Mouse (Mus musculus) myocyte (in vitro differentiated cells): ENCODE measurements around the gene Cd7. TPM values are rescaled to one million over a fixed set of nuclear protein-coding genes. Genes with fewer than 3 reads are reported as not detected.
A peak's percentile ranks its signal among the peaks of the same experiment; 100 is the strongest.
"Not testable (repeated sequence)": the region's sequence is repeated elsewhere in the genome, so short reads cannot be mapped to it uniquely, and the experiment has no call there.

Experiments used
- H3K27me3 ChIP-seq: one replicate; pipeline ENCODE4 v1.6.1; 2011; ENCODE audit not compliant: control insufficient read depth, insufficient read depth, insufficient read length
- H3K36me3 ChIP-seq: one replicate; pipeline ENCODE4 v1.6.1; 2011; ENCODE audit not compliant: control insufficient read depth, insufficient read depth
- H3K4me2 ChIP-seq: one replicate; pipeline ENCODE4 v1.6.1; 2011; ENCODE audit warnings: low read depth, control low read depth
- H3K4me3 ChIP-seq: one replicate; pipeline ENCODE4 v1.5.1; 2011; ENCODE audit warnings: mild to moderate bottlenecking, control low read depth, moderate library complexity
- H3K79me2 ChIP-seq: one replicate; pipeline ENCODE4 v1.6.1; 2011; ENCODE audit not compliant: control insufficient read depth, insufficient read depth
- H3ac ChIP-seq: one replicate; pipeline ENCODE4 v1.6.1; 2011; ENCODE audit not compliant: control insufficient read depth, insufficient read length
- CEBPB ChIP-seq: IDR thresholded peaks from 2 replicates; pipeline ENCODE4 v1.6.1; 2011; ENCODE audit warnings: mild to moderate bottlenecking, moderate library complexity; ENCODE audit not compliant: poor library complexity, insufficient read depth, severe bottlenecking
- E2F4 ChIP-seq: IDR thresholded peaks from one replicate; pipeline ENCODE4 v1.6.1; 2011; ENCODE audit warnings: mild to moderate bottlenecking, control low read depth, moderate library complexity; ENCODE audit not compliant: insufficient read depth
- MAX ChIP-seq: IDR thresholded peaks from one replicate; pipeline ENCODE4 v1.6.1; 2011; ENCODE audit warnings: low read depth, mild to moderate bottlenecking, control low read depth
- MYOD1 ChIP-seq, 3 experiments: IDR thresholded peaks; one replicate each; pipeline ENCODE4 v1.6.1; 2011; ENCODE audit warnings: control low read depth in 2 of 3, low read depth in 2 of 3, mild to moderate bottlenecking in 2 of 3, moderate library complexity in 1 of 3; ENCODE audit not compliant: insufficient read length in 2 of 3, control insufficient read depth in 1 of 3
- MYOG ChIP-seq, 3 experiments: IDR thresholded peaks; one replicate each; pipeline ENCODE4 v1.6.1; 2011; ENCODE audit warnings: control low read depth in 2 of 3, low read depth in 2 of 3, mild to moderate bottlenecking in 2 of 3; ENCODE audit not compliant: insufficient read length in 2 of 3, control insufficient read depth in 1 of 3, insufficient read depth in 1 of 3
- POLR2A ChIP-seq: IDR thresholded peaks from one replicate; pipeline ENCODE4 v1.6.1; 2011; ENCODE audit warnings: low read depth, mild to moderate bottlenecking, control low read depth, moderate library complexity; ENCODE audit not compliant: insufficient read length
- POLR2AphosphoS2 ChIP-seq: IDR thresholded peaks from one replicate; pipeline ENCODE4 v1.6.1; 2011; ENCODE audit warnings: low read depth, control low read depth; ENCODE audit not compliant: insufficient read length
- REST ChIP-seq: IDR thresholded peaks from one replicate; pipeline ENCODE4 v1.6.1; 2011; ENCODE audit warnings: mild to moderate bottlenecking, control low read depth, moderate library complexity; ENCODE audit not compliant: insufficient read depth, insufficient read length
- SRF ChIP-seq: IDR thresholded peaks from one replicate; pipeline ENCODE4 v1.6.1; 2011; ENCODE audit warnings: low read depth; ENCODE audit not compliant: control insufficient read depth, insufficient read length
- TCF12 ChIP-seq: IDR thresholded peaks from one replicate; pipeline ENCODE4 v1.6.1; 2011; ENCODE audit warnings: mild to moderate bottlenecking, control low read depth; ENCODE audit not compliant: poor library complexity, insufficient read depth, severe bottlenecking
- TCF3 ChIP-seq: IDR thresholded peaks from one replicate; pipeline ENCODE4 v1.6.1; 2011; ENCODE audit warnings: low read depth, control low read depth; ENCODE audit not compliant: insufficient read length
- USF1 ChIP-seq: IDR thresholded peaks from one replicate; pipeline ENCODE4 v1.6.1; 2011; ENCODE audit warnings: low read depth, mild to moderate bottlenecking, control low read depth, moderate library complexity
- polyA plus RNA-seq: library from polyadenylated mRNA; unstranded; fragments of >200 nt; fragmentation: generic; extraction: Trizol; gene quantifications from one replicate; pipeline ENCODE4 v1.2.1, GENCODE M21; 2012; ENCODE audit warnings: missing spikeins

The Cd7 gene
- polyA plus RNA-seq, 1 experiment = 0.35 TPM

DNA sequence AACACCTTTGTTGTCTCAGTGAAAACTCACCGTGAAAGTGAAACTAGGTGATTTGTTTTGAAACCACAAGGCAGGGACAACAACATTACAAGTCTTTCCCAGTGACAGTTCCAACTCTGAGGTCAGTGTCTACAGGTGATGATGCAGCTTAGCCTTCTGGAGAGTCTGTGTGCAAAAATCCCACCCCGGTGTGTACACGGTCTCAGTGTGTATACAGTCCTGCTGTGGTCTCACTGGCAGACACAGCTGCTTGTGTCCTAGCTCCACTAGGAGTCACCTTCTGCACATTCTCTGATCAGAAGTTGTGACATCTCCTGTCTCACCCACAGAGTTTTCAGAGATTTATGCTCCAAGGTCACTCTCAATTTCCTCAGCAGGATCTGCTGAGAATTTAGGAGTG, 25.0 kb upstream of the Cd7 start:
- H3K36me3 ChIP-seq = no peaks in the 10 kb centered on the region
- no peak overlapping the region for H3K4me3 ChIP-seq
- H3K4me2 ChIP-seq = peak overlapping the region; percentile 35
- TF ChIP-seq TCF12 (no peak), MYOD1 (IDR thresholded peaks at IDR 0.05; ENCODE audit: control insufficient read depth in 1 of 3, insufficient read length in 2 of 3, low read depth in 2 of 3) (peak in 1 of 3 experiments; percentile 38), TCF3 (no peak), CEBPB (no peak)
- H3K27me3 ChIP-seq = peaks cover 23% of the 10 kb centered on the region
- no peaks in the 10 kb centered on the region for H3K79me2 ChIP-seq
- no peak overlapping the region for H3ac ChIP-seq

DNA sequence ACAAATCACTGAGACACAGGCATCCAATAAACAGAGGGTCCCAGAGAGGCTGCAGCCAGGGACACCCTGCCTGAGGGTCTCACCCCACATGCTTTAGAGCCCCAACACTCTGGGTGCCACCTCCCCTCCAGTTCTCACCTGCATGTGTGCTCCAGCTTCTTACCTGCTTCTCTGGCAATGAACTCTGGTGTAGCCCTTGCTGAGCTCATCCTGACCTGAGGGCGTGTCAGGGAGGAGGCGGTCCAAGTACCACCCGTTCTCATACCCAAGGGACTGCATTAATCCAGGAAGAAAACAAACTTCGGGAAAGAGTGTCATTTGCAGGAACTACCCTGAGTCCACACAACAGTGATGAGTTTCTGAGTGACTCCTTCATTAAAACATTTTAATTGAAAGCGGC, 24.2 kb upstream of the Cd7 start, which contains the start of gene Sectm1b:
Gene Sectm1b (minus strand): TSS at position 191 of the 400 bp plus-strand sequence.
- Histone ChIP-seq H3K36me3 (no peaks in the 10 kb centered on the region), H3K27me3 (peaks cover 21% of the 10 kb centered on the region), H3ac (no peak within 1 kb of the TSS), H3K4me3 (no peak within 1 kb of the TSS), H3K79me2 (no peaks in the 10 kb centered on the region), H3K4me2 (peak within 1 kb of the TSS; percentile 35)
- TF ChIP-seq MYOG (IDR thresholded peaks at IDR 0.05; ENCODE audit: control insufficient read depth in 1 of 3, insufficient read depth in 1 of 3, insufficient read length in 2 of 3, low read depth in 2 of 3) (no peak), TCF3 (no peak), MYOD1 (IDR thresholded peaks at IDR 0.05; ENCODE audit: control insufficient read depth in 1 of 3, insufficient read length in 2 of 3, low read depth in 2 of 3) (no peak), POLR2AphosphoS2 (no peak), E2F4 (no peak), CEBPB (no peak), USF1 (no peak), POLR2A (no peak), REST (no peak), MAX (no peak), TCF12 (no peak)

DNA sequence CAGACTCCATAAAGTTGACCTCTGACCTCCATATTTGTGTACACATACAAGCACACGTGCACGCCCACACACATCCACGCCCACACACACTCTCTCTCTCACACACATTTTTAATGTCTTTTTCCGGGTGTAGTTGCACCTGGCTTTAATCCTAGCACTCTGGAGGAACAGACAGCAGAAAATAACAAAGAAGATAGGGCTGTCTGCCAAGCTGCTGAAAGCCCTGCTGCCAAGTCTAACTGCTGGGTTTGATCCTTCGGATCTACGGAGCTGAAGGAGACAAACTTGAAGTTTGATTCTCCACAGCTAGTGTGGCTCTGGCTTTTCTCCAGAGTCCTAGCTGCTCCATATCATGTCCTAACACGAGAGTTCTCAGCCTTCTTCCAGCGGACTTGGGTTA, 22.4 kb upstream of the Cd7 start:
- H3K4me3 ChIP-seq = no peak overlapping the region
- no peaks in the 10 kb centered on the region for H3K36me3 ChIP-seq
- H3ac ChIP-seq = no peak overlapping the region
- peaks cover 11% of the 10 kb centered on the region for H3K27me3 ChIP-seq
- no peaks in the 10 kb centered on the region for H3K79me2 ChIP-seq
- H3K4me2 ChIP-seq = no peak overlapping the region
- no peak for TF ChIP-seq SRF
- no peak for TF ChIP-seq POLR2A
- TF ChIP-seq MYOG (IDR thresholded peaks at IDR 0.05; ENCODE audit: control insufficient read depth in 1 of 3, insufficient read depth in 1 of 3, insufficient read length in 2 of 3, low read depth in 2 of 3) = no peak
- TF ChIP-seq TCF12 = no peak
- TF ChIP-seq TCF3 = no peak
- TF ChIP-seq REST = no peak
- no peak for TF ChIP-seq CEBPB
- no peak for TF ChIP-seq MYOD1 (IDR thresholded peaks at IDR 0.05; ENCODE audit: control insufficient read depth in 1 of 3, insufficient read length in 2 of 3, low read depth in 2 of 3)
- TF ChIP-seq POLR2AphosphoS2 = no peak

DNA sequence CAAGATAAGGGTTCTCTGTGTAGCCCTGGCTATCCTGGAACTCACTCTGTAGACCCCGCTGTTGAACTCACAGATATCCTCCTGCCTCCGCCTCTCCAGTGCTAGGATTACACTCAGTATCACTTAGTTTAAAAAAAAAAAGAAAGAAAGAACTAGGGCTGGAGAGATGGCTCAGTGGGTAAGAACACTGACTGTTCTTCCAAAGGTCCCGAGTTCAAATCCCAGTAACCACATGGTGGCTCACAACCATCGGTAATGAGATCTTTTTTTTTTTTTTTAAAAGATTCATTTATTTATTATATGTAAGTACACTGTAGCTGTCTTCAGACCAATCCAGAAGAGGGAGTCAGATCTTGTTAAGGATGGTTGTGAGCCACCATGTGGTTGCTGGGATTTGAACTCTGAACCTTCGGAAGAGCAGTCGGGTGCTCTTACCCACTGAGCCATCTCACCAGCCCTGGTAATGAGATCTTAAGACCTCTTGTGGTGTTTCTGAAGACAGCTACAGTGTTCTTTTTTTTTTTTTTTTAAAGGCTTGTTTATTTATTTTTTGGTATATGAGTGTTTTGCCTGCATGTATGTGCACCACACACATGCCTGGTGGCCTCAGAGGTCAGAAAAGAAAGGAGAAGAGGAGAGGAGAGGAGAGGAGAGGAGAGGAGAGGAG, 21.3 kb upstream of the Cd7 start:
- not testable (repeated sequence) for H3K79me2 ChIP-seq, H3K4me3 ChIP-seq, H3K4me2 ChIP-seq, H3ac ChIP-seq, H3K36me3 ChIP-seq
- H3K27me3 ChIP-seq = peaks cover 11% of the 10 kb centered on the region

DNA sequence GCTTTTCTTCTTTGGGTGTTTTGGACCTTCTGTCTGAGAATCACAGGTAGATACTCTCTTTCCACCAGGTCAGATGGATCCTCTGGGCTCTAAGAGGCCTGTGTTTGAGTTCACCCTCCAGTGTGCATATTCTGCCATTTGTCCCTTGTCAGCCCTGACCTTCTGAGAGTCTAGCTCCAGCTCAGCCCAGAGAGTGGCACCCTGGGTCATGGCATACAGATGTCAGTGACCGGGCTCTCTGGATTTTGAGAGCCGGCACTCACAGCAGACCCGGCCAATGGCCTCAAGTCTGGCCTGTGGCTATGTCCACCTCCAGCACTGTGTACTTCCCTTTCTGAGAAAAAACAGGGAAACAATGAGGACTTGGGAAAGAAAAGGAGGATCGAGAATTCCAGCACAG, 20.3 kb upstream of the Cd7 start:
- H3K27me3 ChIP-seq = peaks cover 11% of the 10 kb centered on the region
- H3K79me2 ChIP-seq = no peaks in the 10 kb centered on the region
- no peak overlapping the region for H3K4me3 ChIP-seq
- H3K4me2 ChIP-seq = no peak overlapping the region
- TF ChIP-seq REST (no peak), MYOD1 (IDR thresholded peaks at IDR 0.05; ENCODE audit: control insufficient read depth in 1 of 3, insufficient read length in 2 of 3, low read depth in 2 of 3) (no peak), USF1 (no peak), MAX (no peak), E2F4 (no peak), POLR2AphosphoS2 (no peak), SRF (no peak), TCF12 (no peak), POLR2A (no peak), MYOG (IDR thresholded peaks at IDR 0.05; ENCODE audit: control insufficient read depth in 1 of 3, insufficient read depth in 1 of 3, insufficient read length in 2 of 3, low read depth in 2 of 3) (no peak), CEBPB (no peak)
- H3ac ChIP-seq = no peak overlapping the region
- H3K36me3 ChIP-seq = no peaks in the 10 kb centered on the region
